Mouse (Mus musculus) megakaryocyte, embryonic 14.5 days (primary cell): ENCODE measurements around the gene Nampt. TPM values are rescaled to one million over a fixed set of nuclear protein-coding genes. Genes with fewer than 3 reads are reported as not detected.
"Not testable (repeated sequence)": the region's sequence is repeated elsewhere in the genome, so short reads cannot be mapped to it uniquely, and the experiment has no call there.

Source experiments
- H3K27me3 ChIP-seq: replicated peaks from 2 replicates; pipeline ENCODE3; 2012; ENCODE audit warnings: inconsistent platforms
- H3K36me3 ChIP-seq: replicated peaks from 2 replicates; pipeline ENCODE3; 2012; ENCODE audit warnings: low read length, inconsistent platforms, mixed read lengths
- H3K4me1 ChIP-seq: 2 replicates; pipeline ENCODE4 v1.6.1; 2012; ENCODE audit warnings: inconsistent platforms
- H3K4me3 ChIP-seq: replicated peaks from 2 replicates; pipeline ENCODE3; 2012; ENCODE audit warnings: moderate library complexity, mild to moderate bottlenecking, inconsistent platforms
- H3K9me3 ChIP-seq: 2 replicates; pipeline ENCODE4 v1.6.1; 2012; ENCODE audit warnings: inconsistent platforms
- FLI1 ChIP-seq: IDR thresholded peaks from 2 replicates; pipeline ENCODE4 v1.6.1; 2012; ENCODE audit warnings: low read length, inconsistent platforms, mixed read lengths
- GATA1 ChIP-seq: IDR thresholded peaks from 3 replicates; pipeline ENCODE4 v1.6.1; 2012; ENCODE audit warnings: mixed read lengths, low read length, inconsistent platforms, borderline replicate concordance
- polyA plus RNA-seq: library from polyadenylated mRNA; stranded (reverse); fragments of >175 nt; gene quantifications from 2 replicates; pipeline ENCODE4 v1.2.3, GENCODE M21; 2012; ENCODE audit warnings: low replicate concordance; ENCODE audit not compliant: insufficient read depth

Nampt gene
- polyA plus RNA-seq, 1 experiment = 10.6 TPM

GRCm38 (mm10) chr12:32890455-32890854 is 71.1 kb downstream of the Nampt start:
- Histone ChIP-seq H3K9me3 (no peaks in the 10 kb centered on the region), H3K4me1 (peaks cover under 1% of the 10 kb centered on the region; the same call in 1 of the 2 replicates), H3K27me3 (peaks cover 5% of the 10 kb centered on the region), H3K4me3 (no peak overlapping the region), H3K36me3 (no peaks in the 10 kb centered on the region)
- TF ChIP-seq GATA1 (no peak), FLI1 (no peak)

DNA sequence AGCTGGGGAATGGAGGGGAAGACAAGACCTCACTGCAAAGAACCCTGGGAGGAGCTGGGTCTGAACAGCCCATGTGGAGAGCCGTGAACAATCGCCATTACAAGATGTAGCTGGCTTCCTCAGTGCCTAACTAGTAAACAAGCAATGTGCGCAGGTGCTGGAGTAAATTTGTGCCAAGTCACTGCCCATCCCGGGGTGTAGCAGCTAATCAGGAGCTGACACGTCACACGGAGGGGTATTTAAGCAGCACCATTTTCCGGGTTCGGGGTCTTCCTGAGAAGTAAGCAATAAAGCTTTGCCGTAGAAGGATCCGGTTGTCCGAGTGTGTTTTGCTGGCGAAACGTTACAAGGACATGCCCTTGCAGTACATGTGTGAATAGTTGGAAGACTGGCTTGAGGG is 71.9 kb downstream of the Nampt start:
- not testable (repeated sequence) for H3K4me1 ChIP-seq, H3K36me3 ChIP-seq, H3K9me3 ChIP-seq, H3K4me3 ChIP-seq, H3K27me3 ChIP-seq

GRCm38 (mm10) chr12:32893212-32893611 is 73.9 kb downstream of the Nampt start:
- Histone ChIP-seq H3K36me3 (no peaks in the 10 kb centered on the region), H3K27me3 (peaks cover 16% of the 10 kb centered on the region), H3K9me3 (no peaks in the 10 kb centered on the region), H3K4me1 (peaks cover 3% of the 10 kb centered on the region; the same call in 1 of the 2 replicates), H3K4me3 (no peak overlapping the region)
- TF ChIP-seq FLI1 = no peak
- TF ChIP-seq GATA1 = no peak

- Histone ChIP-seq H3K27me3 (peaks cover 14% of the 10 kb centered on the region), H3K36me3 (no peaks in the 10 kb centered on the region), H3K9me3 (no peaks in the 10 kb centered on the region), H3K4me3 (peak overlapping the region; percentile 57), H3K4me1 (peaks cover 3% of the 10 kb centered on the region; the same call in 1 of the 2 replicates)
- TF ChIP-seq FLI1 (no peak), GATA1 (no peak)
Observed at GRCm38 (mm10) chr12:32895806-32896205, 76.5 kb downstream of the Nampt start.

GRCm38 (mm10) chr12:32896496-32896895 is 77.2 kb downstream of the Nampt start:
- Histone ChIP-seq H3K27me3 (peaks cover 14% of the 10 kb centered on the region), H3K9me3 (no peaks in the 10 kb centered on the region), H3K36me3 (no peaks in the 10 kb centered on the region), H3K4me1 (peaks cover 3% of the 10 kb centered on the region; the same call in 1 of the 2 replicates), H3K4me3 (no peak overlapping the region)
- TF ChIP-seq FLI1 (no peak), GATA1 (no peak)

DNA sequence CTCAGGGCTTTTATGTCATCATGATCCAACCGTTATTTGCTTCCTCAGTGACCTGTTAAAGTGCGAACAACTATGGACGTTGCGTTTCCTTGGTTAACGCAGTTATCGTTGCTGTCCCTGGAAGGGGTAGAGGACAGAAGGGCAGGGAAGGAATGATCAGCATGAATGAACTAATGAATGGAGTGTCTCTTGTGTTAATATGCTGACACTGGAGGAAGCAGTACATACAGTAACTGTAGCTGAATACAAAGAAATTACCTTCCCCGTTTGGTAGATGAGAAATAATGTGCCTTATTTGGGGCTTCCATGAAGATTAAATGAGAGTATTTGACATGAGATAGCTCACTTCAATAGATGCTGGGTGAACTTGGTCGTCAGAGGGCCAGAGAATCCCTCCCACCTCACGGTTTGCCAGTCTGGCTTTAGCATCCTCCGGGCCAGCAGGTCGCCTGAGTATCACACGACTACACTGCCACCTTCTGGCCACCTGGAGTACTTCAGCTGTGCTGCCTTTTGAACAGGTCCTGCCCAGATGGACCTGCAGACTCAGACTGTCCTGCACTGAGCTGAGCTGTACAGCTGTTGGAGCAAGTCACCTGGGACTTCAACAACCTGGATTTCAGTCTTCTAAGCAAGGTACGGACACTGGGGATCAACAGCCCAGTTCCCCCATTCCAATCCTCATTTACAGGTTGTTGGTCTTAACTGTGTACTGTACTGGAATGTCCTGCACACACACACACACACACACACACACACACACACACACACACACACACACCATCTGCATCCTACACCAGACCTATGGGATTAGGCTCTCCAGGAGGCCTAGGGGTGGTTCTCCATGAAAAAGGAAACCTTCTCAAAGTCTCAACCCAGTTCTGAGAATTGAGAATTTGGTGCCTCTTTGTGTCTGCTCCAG is 78.1 kb downstream of the Nampt start:
- Histone ChIP-seq H3K4me1 (peaks cover 3% of the 10 kb centered on the region; the same call in 1 of the 2 replicates), H3K36me3 (no peaks in the 10 kb centered on the region), H3K4me3 (no peak overlapping the region)

DNA sequence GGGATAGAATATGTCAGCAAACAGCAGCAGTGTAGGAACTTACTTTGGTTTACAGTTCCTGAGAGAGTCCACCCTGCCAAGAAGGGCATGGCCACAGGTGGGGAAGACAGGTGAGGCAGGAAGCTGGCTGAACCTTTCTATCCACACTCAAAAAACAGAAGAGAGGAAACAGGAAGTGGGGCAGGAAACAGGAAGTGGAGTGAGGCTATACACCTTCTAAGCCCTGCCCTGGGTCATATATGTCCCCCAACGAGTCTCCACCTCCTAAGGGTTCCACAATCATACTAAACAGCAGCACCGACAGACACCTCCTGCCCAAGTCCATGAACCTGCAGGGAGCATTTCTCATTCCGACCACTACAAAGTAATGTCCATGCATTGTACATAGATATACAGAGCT is 81.7 kb downstream of the Nampt start:
- H3K36me3 ChIP-seq = no peaks in the 10 kb centered on the region
- no peaks in the 10 kb centered on the region; the same call in 1 of the 2 replicates for H3K4me1 ChIP-seq
- peaks cover 10% of the 10 kb centered on the region for H3K27me3 ChIP-seq
- no peak overlapping the region for H3K4me3 ChIP-seq
- TF ChIP-seq FLI1 = no peak
- TF ChIP-seq GATA1 = no peak
- H3K9me3 ChIP-seq = no peaks in the 10 kb centered on the region

More for the DNA sequence above, 78.1 kb downstream of the Nampt start:
- H3K27me3 ChIP-seq = peaks cover 12% of the 10 kb centered on the region
- no peaks in the 10 kb centered on the region for H3K9me3 ChIP-seq
- no peak for TF ChIP-seq GATA1

Other genes starting within 250 kb of the Nampt start
- gene Sypl, start 134.3 kb downstream of the Nampt start, polyA plus RNA-seq = 5.0 and 7.1 TPM in 2 replicates